Mouse (Mus musculus): ENCODE data around the gene Cltc. TPM values are rescaled to one million over a fixed set of nuclear protein-coding genes. Genes with fewer than 3 reads are reported as not detected.
"Not testable (repeated sequence)": the region's sequence is repeated elsewhere in the genome, so short reads cannot be mapped to it uniquely, and the experiment has no call there.

Gene Cltc
- polyA plus RNA-seq (2014; fragmentation: Nextera tagmentation; extraction: Ambion mirVana): 155 and 220 TPM in 2 replicates

- Histone ChIP-seq H3K9ac (replicated peaks; ENCODE audit: low read length) (peak within 1 kb of the TSS; percentile 89), H3K27ac (replicated peaks; ENCODE audit: low read depth, low read length) (peak within 1 kb of the TSS; percentile 98), H3K4me2 (ENCODE audit: low read length) (peak within 1 kb of the TSS; percentile 95), H3K27me3 (ENCODE audit: control insufficient read depth, insufficient read depth, low read length) (no peaks in the 10 kb centered on the region), H3K4me1 (ENCODE audit: control insufficient read depth, insufficient read depth, low read length) (peaks cover 28% of the 10 kb centered on the region), H3K9me3 (ENCODE audit: control insufficient read depth, low read length) (no peaks in the 10 kb centered on the region), H3K36me3 (ENCODE audit: control insufficient read depth, insufficient read depth, low read length) (no peaks in the 10 kb centered on the region), H3K4me3 (replicated peaks; ENCODE audit: low read depth, low read length) (peak within 1 kb of the TSS; percentile 73)
- WGBS: under 1% methylated on average over 73 of the region's 73 CpGs
- DNase-seq (peak; percentile 98), ATAC-seq (ENCODE audit: low FRiP score, low TSS enrichment) (peak; percentile 97)
Measured at GRCm38 (mm10) chr11:86757480-86758371, at the start of gene Cltc. TSS of gene Cltc (minus strand) at chr11:86757565.

- peak overlapping the region; percentile 82 for H3K27ac ChIP-seq (replicated peaks; ENCODE audit: low read depth, low read length)
- H3K4me3 ChIP-seq (replicated peaks; ENCODE audit: low read depth, low read length): peak overlapping the region; percentile 86
- ATAC-seq (ENCODE audit: low FRiP score, low TSS enrichment) (peak; percentile 85), DNase-seq (peak; percentile 89)
- WGBS: 2% methylated on average over 25 of the region's 25 CpGs
- H3K4me2 ChIP-seq (ENCODE audit: low read length): peak overlapping the region; percentile 67
- H3K9me3 ChIP-seq (ENCODE audit: control insufficient read depth, low read length): no peaks in the 10 kb centered on the region
- no peaks in the 10 kb centered on the region for H3K27me3 ChIP-seq (ENCODE audit: control insufficient read depth, insufficient read depth, low read length)
- peaks cover 28% of the 10 kb centered on the region for H3K36me3 ChIP-seq (ENCODE audit: control insufficient read depth, insufficient read depth, low read length)
- H3K9ac ChIP-seq (replicated peaks; ENCODE audit: low read length): peak overlapping the region; percentile 66
- H3K4me1 ChIP-seq (ENCODE audit: control insufficient read depth, insufficient read depth, low read length): 0 out of 2 replicates have a peak, but pooled peaks cover 6% of the 10 kb centered on the region
Measured at GRCm38 (mm10) chr11:86807001-86807477, 49.7 kb upstream of the Cltc start.

GRCm38 (mm10) chr11:86794161-86794560, 36.8 kb upstream of the Cltc start:
- H3K36me3 ChIP-seq (ENCODE audit: control insufficient read depth, insufficient read depth, low read length): peaks cover 66% of the 10 kb centered on the region
- H3K4me2 ChIP-seq (ENCODE audit: low read length): no peak overlapping the region
- H3K27ac ChIP-seq (replicated peaks; ENCODE audit: low read depth, low read length): no peak overlapping the region
- DNase-seq (no peak), ATAC-seq (ENCODE audit: low FRiP score, low TSS enrichment) (no peak)
- H3K9me3 ChIP-seq (ENCODE audit: control insufficient read depth, low read length): no peaks in the 10 kb centered on the region
- no peaks in the 10 kb centered on the region for H3K27me3 ChIP-seq (ENCODE audit: control insufficient read depth, insufficient read depth, low read length)
- WGBS: 87% methylated on average over 1 of the region's 1 CpGs
- no peak overlapping the region for H3K4me3 ChIP-seq (replicated peaks; ENCODE audit: low read depth, low read length)
- no peaks in the 10 kb centered on the region for H3K4me1 ChIP-seq (ENCODE audit: control insufficient read depth, insufficient read depth, low read length)
- no peak overlapping the region for H3K9ac ChIP-seq (replicated peaks; ENCODE audit: low read length)

- not testable (repeated sequence) for H3K9ac ChIP-seq (replicated peaks; ENCODE audit: low read length); H3K27me3 ChIP-seq (ENCODE audit: control insufficient read depth, insufficient read depth, low read length); H3K9me3 ChIP-seq (ENCODE audit: control insufficient read depth, low read length); H3K27ac ChIP-seq (replicated peaks; ENCODE audit: low read depth, low read length); H3K4me3 ChIP-seq (replicated peaks; ENCODE audit: low read depth, low read length); H3K4me2 ChIP-seq (ENCODE audit: low read length); H3K4me1 ChIP-seq (ENCODE audit: control insufficient read depth, insufficient read depth, low read length); DNase-seq; ATAC-seq (ENCODE audit: low FRiP score, low TSS enrichment)
- H3K36me3 ChIP-seq (ENCODE audit: control insufficient read depth, insufficient read depth, low read length): peaks cover 68% of the 10 kb centered on the region
- 95% methylated on average over 5 of the region's 5 CpGs for WGBS
Measured at GRCm38 (mm10) chr11:86787436-86787835, 30.1 kb upstream of the Cltc start.

- no peak overlapping the region for H3K9ac ChIP-seq (replicated peaks; ENCODE audit: low read length)
- no peak overlapping the region for H3K4me2 ChIP-seq (ENCODE audit: low read length)
- no peaks in the 10 kb centered on the region for H3K4me1 ChIP-seq (ENCODE audit: control insufficient read depth, insufficient read depth, low read length)
- DNase-seq: no peak
- H3K27me3 ChIP-seq (ENCODE audit: control insufficient read depth, insufficient read depth, low read length): no peaks in the 10 kb centered on the region
- H3K36me3 ChIP-seq (ENCODE audit: control insufficient read depth, insufficient read depth, low read length): peaks cover 67% of the 10 kb centered on the region
- H3K4me3 ChIP-seq (replicated peaks; ENCODE audit: low read depth, low read length): no peak overlapping the region
- no peak overlapping the region for H3K27ac ChIP-seq (replicated peaks; ENCODE audit: low read depth, low read length)
- ATAC-seq (ENCODE audit: low FRiP score, low TSS enrichment): no peak
- 92% methylated on average over 2 of the region's 2 CpGs for WGBS
- H3K9me3 ChIP-seq (ENCODE audit: control insufficient read depth, low read length): no peaks in the 10 kb centered on the region
Measured at GRCm38 (mm10) chr11:86785767-86786166, 28.4 kb upstream of the Cltc start.

GRCm38 (mm10) chr11:86769884-86770283, 12.5 kb upstream of the Cltc start:
- Histone ChIP-seq H3K4me1 (ENCODE audit: control insufficient read depth, insufficient read depth, low read length) (no peaks in the 10 kb centered on the region), H3K27me3 (ENCODE audit: control insufficient read depth, insufficient read depth, low read length) (no peaks in the 10 kb centered on the region), H3K27ac (replicated peaks; ENCODE audit: low read depth, low read length) (no peak overlapping the region), H3K4me2 (ENCODE audit: low read length) (no peak overlapping the region), H3K9ac (replicated peaks; ENCODE audit: low read length) (no peak overlapping the region), H3K36me3 (ENCODE audit: control insufficient read depth, insufficient read depth, low read length) (peaks cover 53% of the 10 kb centered on the region), H3K4me3 (replicated peaks; ENCODE audit: low read depth, low read length) (no peak overlapping the region), H3K9me3 (ENCODE audit: control insufficient read depth, low read length) (no peaks in the 10 kb centered on the region)
- ATAC-seq (ENCODE audit: low FRiP score, low TSS enrichment) (no peak), DNase-seq (no peak)
- WGBS: 93% methylated on average over 4 of the region's 4 CpGs

GRCm38 (mm10) chr11:86764501-86764900, 7.1 kb upstream of the Cltc start:
- no peak for DNase-seq
- Histone ChIP-seq H3K9ac (replicated peaks; ENCODE audit: low read length) (no peak overlapping the region), H3K4me2 (ENCODE audit: low read length) (no peak overlapping the region), H3K27ac (replicated peaks; ENCODE audit: low read depth, low read length) (no peak overlapping the region), H3K27me3 (ENCODE audit: control insufficient read depth, insufficient read depth, low read length) (no peaks in the 10 kb centered on the region), H3K4me3 (replicated peaks; ENCODE audit: low read depth, low read length) (no peak overlapping the region), H3K4me1 (ENCODE audit: control insufficient read depth, insufficient read depth, low read length) (no peaks in the 10 kb centered on the region), H3K9me3 (ENCODE audit: control insufficient read depth, low read length) (no peaks in the 10 kb centered on the region), H3K36me3 (ENCODE audit: control insufficient read depth, insufficient read depth, low read length) (peaks cover 14% of the 10 kb centered on the region)
- ATAC-seq (ENCODE audit: low FRiP score, low TSS enrichment): no peak
- 96% methylated on average over 2 of the region's 2 CpGs for WGBS

GRCm38 (mm10) chr11:86763127-86763526, 5.8 kb upstream of the Cltc start:
- H3K36me3 ChIP-seq (ENCODE audit: control insufficient read depth, insufficient read depth, low read length); H3K4me1 ChIP-seq (ENCODE audit: control insufficient read depth, insufficient read depth, low read length); ATAC-seq (ENCODE audit: low FRiP score, low TSS enrichment): not testable (repeated sequence)

GRCm38 (mm10) chr11:86760357-86760756, 3.0 kb upstream of the Cltc start:
- Histone ChIP-seq H3K36me3 (ENCODE audit: control insufficient read depth, insufficient read depth, low read length) (no peaks in the 10 kb centered on the region), H3K27ac (replicated peaks; ENCODE audit: low read depth, low read length) (no peak overlapping the region), H3K9me3 (ENCODE audit: control insufficient read depth, low read length) (no peaks in the 10 kb centered on the region), H3K27me3 (ENCODE audit: control insufficient read depth, insufficient read depth, low read length) (no peaks in the 10 kb centered on the region), H3K4me1 (ENCODE audit: control insufficient read depth, insufficient read depth, low read length) (peaks cover 17% of the 10 kb centered on the region), H3K4me2 (ENCODE audit: low read length) (no peak overlapping the region), H3K9ac (replicated peaks; ENCODE audit: low read length) (no peak overlapping the region), H3K4me3 (replicated peaks; ENCODE audit: low read depth, low read length) (no peak overlapping the region)
- no peak for DNase-seq
- ATAC-seq (ENCODE audit: low FRiP score, low TSS enrichment): no peak

More at GRCm38 (mm10) chr11:86763127-86763526, 5.8 kb upstream of the Cltc start:
- not testable (repeated sequence) for H3K27me3 ChIP-seq (ENCODE audit: control insufficient read depth, insufficient read depth, low read length); H3K4me3 ChIP-seq (replicated peaks; ENCODE audit: low read depth, low read length); H3K9ac ChIP-seq (replicated peaks; ENCODE audit: low read length); H3K9me3 ChIP-seq (ENCODE audit: control insufficient read depth, low read length); H3K27ac ChIP-seq (replicated peaks; ENCODE audit: low read depth, low read length); DNase-seq; H3K4me2 ChIP-seq (ENCODE audit: low read length)
- WGBS: 92% methylated on average over 11 of the region's 11 CpGs
